Mouse (Mus musculus) fat pad, adult 2 months (tissue): Measurements from ENCODE around the gene Gm15262.
"Not testable (repeated sequence)": the region's sequence is repeated elsewhere in the genome, so short reads cannot be mapped to it uniquely, and the experiment has no call there.

ENCODE experiments used
- DNase-seq: peaks from one replicate; pipeline ENCODE4 v3.0.0-alpha.2; 2011; ENCODE audit warnings: low read depth, low spot score; ENCODE audit errors: extremely low read depth

Gm15262 gene

GRCm38 (mm10) chrX:161287156-161287555 is at the start of gene Gm15262:
Gene Gm15262 (plus strand): TSS chrX:161287456.
- not testable (repeated sequence) for DNase-seq

DNA sequence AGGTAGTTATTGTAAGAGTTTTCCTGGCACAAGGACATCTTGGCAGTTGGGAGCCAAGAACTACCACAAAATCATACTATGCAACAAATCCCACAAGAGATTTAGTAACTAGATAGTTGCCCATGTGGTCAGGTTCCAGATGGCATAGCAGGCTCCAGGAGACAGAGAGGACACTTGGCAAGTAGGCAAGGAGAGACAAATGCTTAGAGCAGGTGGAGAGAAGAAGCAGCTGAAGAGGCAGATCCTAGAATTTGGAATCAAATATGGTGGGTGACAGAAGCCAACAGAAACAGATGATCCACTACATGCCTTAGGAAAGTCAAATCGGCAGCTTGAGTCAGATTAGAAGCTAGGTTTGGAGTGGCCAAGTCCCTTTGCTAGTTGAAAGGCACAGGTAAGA is 20.9 kb downstream of the Gm15262 start:
- no peak for DNase-seq

DNA sequence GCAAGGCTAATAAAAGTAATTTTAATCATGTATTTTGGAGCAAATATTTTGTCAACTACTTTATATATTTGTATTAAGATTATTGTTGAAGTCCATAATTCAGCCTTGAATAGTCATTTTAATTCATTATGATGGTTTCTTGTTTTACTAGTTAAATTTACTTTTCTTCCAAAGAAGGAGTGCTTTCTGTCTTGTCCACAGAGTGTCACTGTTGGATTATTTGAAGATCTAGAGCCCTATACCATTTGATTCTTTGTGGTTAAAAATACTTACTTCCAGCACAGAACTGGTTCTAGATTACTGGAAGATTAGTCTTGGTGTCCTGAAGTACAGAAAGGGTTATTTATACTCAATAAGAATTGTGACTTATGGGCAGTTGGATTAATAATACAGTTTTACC is 29.2 kb downstream of the Gm15262 start:
- no peak for DNase-seq

- DNase-seq = no peak
Observed at GRCm38 (mm10) chrX:161370927-161371326, 83.7 kb downstream of the Gm15262 start.

- no peak for DNase-seq
Observed at GRCm38 (mm10) chrX:161371461-161371860, 84.2 kb downstream of the Gm15262 start.

DNA sequence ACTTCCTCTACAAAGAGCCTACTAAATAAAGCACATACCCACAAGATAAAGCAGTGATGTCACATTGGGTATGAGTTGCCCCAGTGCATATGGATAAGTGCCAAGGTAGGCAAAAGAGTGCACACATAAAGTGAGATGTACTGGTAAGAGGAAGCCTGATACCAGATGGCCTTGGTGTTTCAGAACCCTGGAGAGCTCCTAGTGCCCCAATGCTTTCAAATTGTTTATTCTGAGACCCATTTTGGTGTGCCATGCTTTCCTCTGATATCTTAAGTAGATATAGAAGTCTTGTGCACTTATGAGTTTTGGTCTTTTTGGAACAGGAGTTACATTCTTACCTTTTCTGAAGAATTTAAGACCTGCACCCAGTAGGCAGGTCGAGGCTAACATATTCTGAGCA is 88.3 kb downstream of the Gm15262 start:
- DNase-seq = no peak

- DNase-seq = no peak
Observed at GRCm38 (mm10) chrX:161385791-161386190, 98.5 kb downstream of the Gm15262 start.

DNA sequence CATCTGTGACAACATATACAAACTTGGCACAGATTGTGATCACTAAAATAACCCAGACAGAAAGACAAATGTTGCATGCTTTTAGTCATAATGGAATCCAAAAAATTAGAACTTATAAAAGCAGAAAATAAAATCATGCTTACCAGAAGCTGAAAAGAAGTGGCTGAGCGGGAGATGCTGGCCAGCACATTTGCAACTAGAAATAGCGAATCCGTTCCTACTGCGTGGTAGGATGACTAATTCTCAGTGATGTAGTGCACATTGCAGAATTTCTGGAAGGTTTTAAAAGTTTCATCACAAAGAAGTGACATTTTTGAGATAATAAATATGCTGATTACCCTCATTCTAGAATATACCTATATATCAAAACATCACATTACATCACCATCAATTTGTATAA is 100.7 kb downstream of the Gm15262 start:
- no peak for DNase-seq

DNA sequence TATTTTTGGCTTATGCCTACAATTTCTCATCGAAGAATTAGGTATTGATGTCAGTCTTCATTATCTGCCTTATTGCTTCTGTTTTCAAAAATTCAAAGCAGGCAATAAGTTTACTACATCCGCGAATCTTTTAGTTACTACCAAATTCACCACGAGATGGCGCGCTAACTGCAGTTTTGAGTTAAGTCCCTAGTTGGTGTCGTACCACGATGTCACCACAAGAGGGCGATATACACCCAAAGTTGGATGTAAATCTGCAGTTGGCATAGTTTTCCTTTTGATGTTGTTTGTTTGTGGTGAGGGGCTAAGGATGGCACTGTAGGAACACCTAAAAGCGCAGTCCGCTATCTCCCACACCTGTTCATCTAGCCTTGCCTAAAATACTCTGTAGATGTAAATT is 111.9 kb downstream of the Gm15262 start:
- peak; percentile 1 for DNase-seq

DNA sequence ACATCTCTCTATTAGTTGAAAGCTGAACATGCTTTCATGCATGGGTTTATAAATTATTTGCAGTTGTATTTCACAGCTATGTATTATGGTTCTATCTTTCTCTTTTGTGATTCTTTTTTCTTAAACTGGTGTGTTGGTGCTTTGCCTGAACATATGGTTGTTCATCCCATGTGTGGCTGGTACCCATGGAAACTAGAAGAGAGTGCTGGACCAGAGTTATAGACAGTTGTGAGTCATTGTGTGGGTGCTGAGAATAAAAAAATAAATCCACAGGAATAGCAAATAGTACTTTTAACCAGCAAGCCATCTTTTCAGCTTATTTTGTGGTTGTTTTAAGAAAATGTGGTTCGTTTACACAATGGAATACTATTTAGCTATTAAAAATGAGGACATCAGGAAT is 123.9 kb downstream of the Gm15262 start:
- DNase-seq = no peak
